Mouse (Mus musculus): ENCODE results near the gene Cntn4. TPM values are rescaled to one million over a fixed set of nuclear protein-coding genes. Genes with fewer than 3 reads are reported as not detected.

Cntn4 gene
- polyA plus RNA-seq, 1 experiment: 0.15 TPM

- TF ChIP-seq CTCF (IDR thresholded peaks at IDR 0.05; ENCODE audit: control insufficient read depth, insufficient read depth, insufficient replicate concordance, low read depth, low read length): no peak
- no peak for TF ChIP-seq POLR2A (IDR thresholded peaks at IDR 0.05; ENCODE audit: control insufficient read depth, low read depth, low read length)
- H3K4me1 ChIP-seq (ENCODE audit: control insufficient read depth, insufficient read depth, low read length): no peaks in the 10 kb centered on the region
- H3K36me3 ChIP-seq (ENCODE audit: control insufficient read depth, insufficient read depth, low read length): no peaks in the 10 kb centered on the region
- no peaks in the 10 kb centered on the region for H3K27me3 ChIP-seq (ENCODE audit: control insufficient read depth, insufficient read depth, low read length)
- H3K27ac ChIP-seq (ENCODE audit: control insufficient read depth, insufficient read depth, low read depth, low read length): no peak overlapping the region
- H3K4me3 ChIP-seq (ENCODE audit: control insufficient read depth, low read depth, low read length): no peak overlapping the region
Observed at GRCm38 (mm10) chr6:106078071-106078603, 400.7 kb downstream of the Cntn4 start.

DNA sequence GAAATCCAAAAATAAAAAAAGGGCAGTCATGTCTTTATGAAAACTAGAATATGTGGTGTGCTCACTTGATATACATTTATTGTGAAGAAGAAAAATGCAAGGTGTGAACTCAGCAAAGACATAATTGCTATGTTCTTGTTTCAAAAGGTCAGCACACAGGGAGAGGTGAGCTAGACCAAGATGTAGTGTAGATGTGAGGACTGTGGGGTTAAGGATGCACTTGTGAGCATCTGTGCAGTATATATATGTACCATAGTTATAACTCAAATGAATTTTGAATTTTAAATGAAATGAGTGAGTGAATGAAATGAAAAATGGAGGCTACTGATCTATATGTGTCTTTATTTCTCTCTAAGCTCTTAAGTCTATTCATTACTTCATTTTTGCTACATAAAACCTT lies 401.2 kb downstream of the Cntn4 start:
- Histone ChIP-seq H3K4me1 (ENCODE audit: control insufficient read depth, insufficient read depth, low read length) (no peaks in the 10 kb centered on the region), H3K36me3 (ENCODE audit: control insufficient read depth, insufficient read depth, low read length) (no peaks in the 10 kb centered on the region), H3K27me3 (ENCODE audit: control insufficient read depth, insufficient read depth, low read length) (no peaks in the 10 kb centered on the region), H3K4me3 (ENCODE audit: control insufficient read depth, low read depth, low read length) (no peak overlapping the region), H3K27ac (ENCODE audit: control insufficient read depth, insufficient read depth, low read depth, low read length) (no peak overlapping the region)
- no peak for TF ChIP-seq CTCF (IDR thresholded peaks at IDR 0.05; ENCODE audit: control insufficient read depth, insufficient read depth, insufficient replicate concordance, low read depth, low read length)
- no peak for TF ChIP-seq POLR2A (IDR thresholded peaks at IDR 0.05; ENCODE audit: control insufficient read depth, low read depth, low read length)

GRCm38 (mm10) chr6:106097856-106098255 lies 420.4 kb downstream of the Cntn4 start:
- no peak overlapping the region for H3K27ac ChIP-seq (ENCODE audit: control insufficient read depth, insufficient read depth, low read depth, low read length)
- TF ChIP-seq CTCF (IDR thresholded peaks at IDR 0.05; ENCODE audit: control insufficient read depth, insufficient read depth, insufficient replicate concordance, low read depth, low read length) (no peak), POLR2A (IDR thresholded peaks at IDR 0.05; ENCODE audit: control insufficient read depth, low read depth, low read length) (no peak)
- H3K4me3 ChIP-seq (ENCODE audit: control insufficient read depth, low read depth, low read length): no peak overlapping the region

GRCm38 (mm10) chr6:106118523-106119081 lies 441.1 kb downstream of the Cntn4 start:
- Histone ChIP-seq H3K27ac (ENCODE audit: control insufficient read depth, insufficient read depth, low read depth, low read length) (no peak overlapping the region), H3K36me3 (ENCODE audit: control insufficient read depth, insufficient read depth, low read length) (no peaks in the 10 kb centered on the region), H3K27me3 (ENCODE audit: control insufficient read depth, insufficient read depth, low read length) (no peaks in the 10 kb centered on the region), H3K4me1 (ENCODE audit: control insufficient read depth, insufficient read depth, low read length) (no peaks in the 10 kb centered on the region), H3K4me3 (ENCODE audit: control insufficient read depth, low read depth, low read length) (no peak overlapping the region)
- no peak for TF ChIP-seq CTCF (IDR thresholded peaks at IDR 0.05; ENCODE audit: control insufficient read depth, insufficient read depth, insufficient replicate concordance, low read depth, low read length)
- no peak for TF ChIP-seq POLR2A (IDR thresholded peaks at IDR 0.05; ENCODE audit: control insufficient read depth, low read depth, low read length)

More at GRCm38 (mm10) chr6:106097856-106098255, 420.4 kb downstream of the Cntn4 start:
- H3K36me3 ChIP-seq (ENCODE audit: control insufficient read depth, insufficient read depth, low read length): no peaks in the 10 kb centered on the region
- no peaks in the 10 kb centered on the region for H3K4me1 ChIP-seq (ENCODE audit: control insufficient read depth, insufficient read depth, low read length)
- H3K27me3 ChIP-seq (ENCODE audit: control insufficient read depth, insufficient read depth, low read length): no peaks in the 10 kb centered on the region

GRCm38 (mm10) chr6:106153530-106153929 lies 476.1 kb downstream of the Cntn4 start:
- TF ChIP-seq CTCF (IDR thresholded peaks at IDR 0.05; ENCODE audit: control insufficient read depth, insufficient read depth, insufficient replicate concordance, low read depth, low read length): no peak
- no peak for TF ChIP-seq POLR2A (IDR thresholded peaks at IDR 0.05; ENCODE audit: control insufficient read depth, low read depth, low read length)
- H3K27ac ChIP-seq (ENCODE audit: control insufficient read depth, insufficient read depth, low read depth, low read length): no peak overlapping the region

GRCm38 (mm10) chr6:106155362-106155761 lies 477.9 kb downstream of the Cntn4 start:
- H3K36me3 ChIP-seq (ENCODE audit: control insufficient read depth, insufficient read depth, low read length): no peaks in the 10 kb centered on the region
- no peak for TF ChIP-seq POLR2A (IDR thresholded peaks at IDR 0.05; ENCODE audit: control insufficient read depth, low read depth, low read length)
- no peak for TF ChIP-seq CTCF (IDR thresholded peaks at IDR 0.05; ENCODE audit: control insufficient read depth, insufficient read depth, insufficient replicate concordance, low read depth, low read length)
- H3K27ac ChIP-seq (ENCODE audit: control insufficient read depth, insufficient read depth, low read depth, low read length): no peak overlapping the region
- H3K27me3 ChIP-seq (ENCODE audit: control insufficient read depth, insufficient read depth, low read length): no peaks in the 10 kb centered on the region
- no peak overlapping the region for H3K4me3 ChIP-seq (ENCODE audit: control insufficient read depth, low read depth, low read length)
- no peaks in the 10 kb centered on the region for H3K4me1 ChIP-seq (ENCODE audit: control insufficient read depth, insufficient read depth, low read length)

More at GRCm38 (mm10) chr6:106153530-106153929, 476.1 kb downstream of the Cntn4 start:
- no peak overlapping the region for H3K4me3 ChIP-seq (ENCODE audit: control insufficient read depth, low read depth, low read length)
- H3K27me3 ChIP-seq (ENCODE audit: control insufficient read depth, insufficient read depth, low read length): no peaks in the 10 kb centered on the region
- H3K4me1 ChIP-seq (ENCODE audit: control insufficient read depth, insufficient read depth, low read length): no peaks in the 10 kb centered on the region
- no peaks in the 10 kb centered on the region for H3K36me3 ChIP-seq (ENCODE audit: control insufficient read depth, insufficient read depth, low read length)

- H3K36me3 ChIP-seq (ENCODE audit: control insufficient read depth, insufficient read depth, low read length): no peaks in the 10 kb centered on the region
- H3K4me3 ChIP-seq (ENCODE audit: control insufficient read depth, low read depth, low read length): no peak overlapping the region
- no peaks in the 10 kb centered on the region for H3K27me3 ChIP-seq (ENCODE audit: control insufficient read depth, insufficient read depth, low read length)
- H3K27ac ChIP-seq (ENCODE audit: control insufficient read depth, insufficient read depth, low read depth, low read length): no peak overlapping the region
- TF ChIP-seq CTCF (IDR thresholded peaks at IDR 0.05; ENCODE audit: control insufficient read depth, insufficient read depth, insufficient replicate concordance, low read depth, low read length) (no peak), POLR2A (IDR thresholded peaks at IDR 0.05; ENCODE audit: control insufficient read depth, low read depth, low read length) (no peak)
- no peaks in the 10 kb centered on the region for H3K4me1 ChIP-seq (ENCODE audit: control insufficient read depth, insufficient read depth, low read length)
Observed at GRCm38 (mm10) chr6:106177546-106177945, 500.1 kb downstream of the Cntn4 start.
